Mouse (Mus musculus) testis, adult 2 months (tissue): ENCODE data around the gene Tssc4.

Source experiments
- CTCF ChIP-seq: fragments of 200-500 bp; IDR thresholded peaks from 2 replicates; pipeline ENCODE4 v1.5.1; 2012; ENCODE audit warnings: low read depth, mild to moderate bottlenecking, inconsistent platforms, low read length, moderate library complexity; ENCODE audit not compliant: control insufficient read depth, insufficient read depth, insufficient replicate concordance
- POLR2A ChIP-seq: fragments of 200-500 bp; IDR thresholded peaks from 2 replicates; pipeline ENCODE4 v1.6.1; 2012; ENCODE audit warnings: low read depth, mild to moderate bottlenecking, inconsistent platforms, low read length, moderate library complexity; ENCODE audit not compliant: control insufficient read depth

DNA sequence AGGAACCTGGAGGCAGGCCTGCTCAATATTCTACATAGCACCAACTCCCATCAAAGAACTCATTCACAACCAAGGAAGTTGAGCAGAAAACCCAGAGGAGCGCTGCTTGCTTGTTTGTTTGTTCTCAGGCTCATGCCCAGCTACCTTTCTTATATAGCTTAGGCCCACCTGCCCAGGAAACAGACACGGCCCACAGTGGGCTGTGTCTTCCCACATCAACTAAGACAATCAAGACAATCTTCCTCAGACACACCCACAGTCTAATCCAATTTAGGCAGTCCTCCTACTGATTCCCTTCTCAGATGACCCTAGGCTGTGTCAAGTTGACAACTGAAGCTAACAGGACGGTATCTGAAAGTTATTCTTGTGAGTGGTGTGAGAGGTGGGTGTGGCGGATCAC is 37.0 kb downstream of the Tssc4 start, which contains the start of gene Kcnq1:
- TF ChIP-seq CTCF (no peak), POLR2A (no peak)
